Mouse (Mus musculus) lung, postnatal 36 days (tissue): ENCODE measurements around the gene Aurkb.

Experiments used
- DNase-seq: peaks from one replicate; pipeline ENCODE4 v3.0.0; 2022; ENCODE audit warnings: mixed read lengths

The Aurkb gene

GRCm38 (mm10) chr11:69099177-69099914 lies 53.9 kb downstream of the Aurkb start:
- DNase-seq, result peak; percentile 94

GRCm38 (mm10) chr11:69099915-69100345 lies 54.5 kb downstream of the Aurkb start:
- DNase-seq, result peak; percentile 96

GRCm38 (mm10) chr11:69100639-69101360 lies 55.4 kb downstream of the Aurkb start:
- no peak for DNase-seq
